1 mouse cellular context compared by ENCODE assay signal in genomic region chr16:18195068-18195467, GRCm38 (mm10).
TF ChIP-seq lines count a peak whose summit lies in the region.

No protein-coding gene starts in this region.

TF ChIP-seq in CH12.LX, 34 proteins besides CTCF, POLR2A, EP300 and RAD21 (continued from another document):
- TF ChIP-seq SIN3A (IDR thresholded peaks at IDR 0.05; ENCODE audit: low read length) (0 out of 2 replicates have a peak, but pooled peaks have one; percentile 50), SMC3 (IDR thresholded peaks at IDR 0.05; ENCODE audit: low read depth, low read length) (no peak), JUN (IDR thresholded peaks at IDR 0.05; ENCODE audit: insufficient read depth, low read depth, low read length) (no peak), HCFC1 (IDR thresholded peaks at IDR 0.05; ENCODE audit: low read depth, low read length) (no peak), MYC (IDR thresholded peaks at IDR 0.05; ENCODE audit: low read depth, low read length) (0 out of 2 replicates have a peak, but pooled peaks have one; percentile 19), ELF1 (IDR thresholded peaks at IDR 0.05; ENCODE audit: low read depth, low read length) (no peak), USF2 (conservative IDR thresholded peaks at IDR 0.05; ENCODE audit: low read depth, low read length) (no peak), GABPA (IDR thresholded peaks at IDR 0.05; ENCODE audit: insufficient replicate concordance, low read depth, low read length) (no peak), ZNF384 (IDR thresholded peaks at IDR 0.05; ENCODE audit: low read depth, low read length) (peak; percentile 25; the same call in 1 of the 2 replicates), ZKSCAN1 (IDR thresholded peaks at IDR 0.05; ENCODE audit: borderline replicate concordance, low read depth, low read length) (no peak), MAX (IDR thresholded peaks at IDR 0.05; ENCODE audit: low read length) (peak; percentile 57), BHLHE40 (IDR thresholded peaks at IDR 0.05; ENCODE audit: low read depth, low read length) (peak; percentile 37; the same call in 1 of the 2 replicates), MXI1 (IDR thresholded peaks at IDR 0.05; ENCODE audit: low read depth, low read length) (0 out of 2 replicates have a peak, but pooled peaks have one; percentile 58), NRF1 (IDR thresholded peaks at IDR 0.05; ENCODE audit: low read depth, low read length) (no peak), E2F4 (IDR thresholded peaks at IDR 0.05; ENCODE audit: insufficient replicate concordance, low read depth, low read length) (0 out of 2 replicates have a peak, but pooled peaks have one; percentile 46)
